Mouse (Mus musculus) erythroid progenitor cell, adult 5-6 weeks (primary cell): ENCODE measurements around the gene Lemd2. TPM values are rescaled to one million over a fixed set of nuclear protein-coding genes. Genes with fewer than 3 reads are reported as not detected.

Experiments used
- ATAC-seq: replicated peaks from 2 replicates; pipeline ENCODE4 v1.8.0; 2016; ENCODE audit warnings: moderate number of reproducible peaks, mild to moderate bottlenecking, moderate TSS enrichment, inconsistent platforms; ENCODE audit not compliant: poor library complexity, low FRiP score, severe bottlenecking
- total RNA-seq, 2 experiments: library from RNA; stranded (forward) in 1 of 2; stranded (reverse) in 1 of 2; fragments of 150-400 nt in 1 of 2; fragments of 186-747, 209-891 nt in 1 of 2; gene quantifications; 2 replicates each; pipeline versions ENCODE4 v1.2.3 to v1.2.4; 2015 to 2017; ENCODE audit warnings: low replicate concordance in 2 of 2

Gene Lemd2
- total RNA-seq, 2 experiments from 2014 or later, result 17.6 to 49.5 TPM

DNA sequence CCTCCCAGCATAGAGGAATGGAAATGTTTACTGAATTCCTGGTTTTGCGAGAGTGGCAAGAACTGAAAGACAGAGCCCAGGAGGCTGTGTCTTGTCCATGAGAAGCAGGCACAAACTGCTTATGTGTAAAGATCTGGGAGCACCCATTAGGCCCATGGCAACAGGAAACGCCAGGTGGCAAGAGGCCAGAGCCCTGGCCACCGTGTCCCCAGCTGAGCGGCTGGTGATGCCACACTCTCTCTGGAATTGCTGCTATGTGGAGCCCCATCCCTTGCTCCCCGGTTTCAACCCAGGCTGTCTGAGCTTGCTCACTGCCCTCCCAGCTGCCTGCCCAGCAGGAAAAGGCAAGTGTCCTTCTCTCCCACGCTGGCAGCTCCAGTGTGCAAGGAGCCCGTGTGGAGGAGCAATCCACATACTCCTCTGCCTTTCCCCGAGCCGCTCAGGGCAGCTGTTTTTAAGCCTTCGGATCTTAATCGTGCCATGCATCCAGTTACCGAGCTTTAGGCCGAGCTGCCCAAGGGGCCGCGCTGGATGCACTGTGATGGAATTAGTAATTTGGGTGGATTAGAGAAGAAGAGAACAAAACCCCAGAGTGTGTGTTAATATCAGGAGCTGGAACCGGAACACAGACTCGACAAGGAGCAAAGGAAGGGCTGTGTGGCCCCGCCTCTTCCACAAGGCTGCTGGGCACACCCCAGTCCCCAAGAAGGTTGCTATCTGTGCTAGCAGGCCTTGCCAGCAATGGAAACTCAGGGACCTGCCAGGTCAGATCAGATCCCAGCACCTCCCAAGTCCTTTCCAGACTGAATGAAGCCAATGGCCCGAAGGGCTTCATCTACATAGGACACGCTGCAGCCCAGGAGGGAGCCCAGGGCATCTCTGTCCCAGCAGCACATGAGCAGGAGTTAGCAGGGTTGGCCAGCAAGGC, 9.7 kb downstream of the Lemd2 start:
- ATAC-seq, result peak; percentile 92

DNA sequence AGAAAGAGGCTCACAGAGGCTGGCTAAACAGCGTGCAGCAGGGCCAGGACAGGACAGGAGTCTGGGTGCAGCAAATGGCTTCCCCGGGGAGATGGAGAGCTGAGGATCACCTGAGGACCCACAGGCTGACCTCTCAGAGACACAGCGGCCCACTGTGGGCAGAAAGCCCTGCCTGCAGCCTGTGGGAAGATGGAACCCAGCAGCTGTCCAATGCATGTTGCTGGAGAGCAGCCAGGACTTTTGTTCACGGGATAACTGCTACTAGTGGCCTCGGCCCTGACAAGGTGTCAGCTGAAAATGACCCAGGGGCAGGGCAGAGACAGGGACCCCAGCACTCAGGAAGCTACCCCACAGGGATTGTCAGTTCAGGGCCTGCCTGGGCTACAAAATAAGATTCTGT, 12.5 kb downstream of the Lemd2 start:
- no peak for ATAC-seq

DNA sequence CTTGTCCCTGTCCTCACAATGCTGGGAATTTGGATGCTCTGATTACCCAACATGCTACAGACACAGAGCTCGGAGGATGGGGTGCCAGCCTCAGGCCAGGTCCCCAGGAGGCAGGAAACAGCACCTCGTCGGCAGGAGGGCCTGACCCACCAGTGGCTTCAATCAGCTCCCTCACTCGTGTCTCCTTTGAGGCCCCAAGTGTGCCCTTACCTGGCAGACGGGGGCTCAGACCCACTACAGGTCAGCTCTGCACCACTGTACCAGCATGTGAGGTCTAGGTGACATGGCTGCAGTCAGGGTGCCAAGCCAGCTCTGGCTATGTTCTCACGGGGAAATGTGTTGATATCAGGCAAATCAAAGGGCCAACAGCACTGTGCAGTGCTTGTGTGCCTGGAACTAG, 13.1 kb downstream of the Lemd2 start:
- no peak for ATAC-seq

DNA sequence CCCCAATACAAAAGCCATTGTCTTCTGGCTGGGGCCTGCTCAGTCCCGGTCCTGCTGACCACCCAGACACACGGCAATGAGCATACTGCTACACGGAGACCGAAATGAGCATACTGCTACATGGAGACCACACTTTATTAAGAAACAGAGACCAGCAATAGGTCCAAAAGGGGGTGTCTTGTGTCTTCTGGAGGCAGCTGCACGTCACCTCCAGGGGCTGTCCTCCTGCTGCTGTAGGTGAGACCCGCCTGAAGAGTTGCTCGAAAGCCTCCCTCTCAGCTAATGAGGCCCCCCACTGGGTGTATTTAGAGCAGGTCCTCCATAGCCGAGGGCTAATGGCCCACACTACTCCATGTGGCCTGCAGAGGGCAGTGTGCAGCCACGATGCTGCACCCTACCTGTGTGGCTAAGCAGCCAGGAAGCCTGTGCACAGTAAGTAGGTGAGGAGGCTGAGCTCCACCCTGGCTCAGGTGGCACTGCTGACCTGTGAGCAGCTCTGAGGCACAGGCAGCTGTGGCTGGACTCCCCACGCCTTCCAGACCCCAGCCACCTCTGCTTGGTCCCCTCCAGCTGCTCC, 14.5 kb downstream of the Lemd2 start:
- ATAC-seq, result peak; percentile 70

DNA sequence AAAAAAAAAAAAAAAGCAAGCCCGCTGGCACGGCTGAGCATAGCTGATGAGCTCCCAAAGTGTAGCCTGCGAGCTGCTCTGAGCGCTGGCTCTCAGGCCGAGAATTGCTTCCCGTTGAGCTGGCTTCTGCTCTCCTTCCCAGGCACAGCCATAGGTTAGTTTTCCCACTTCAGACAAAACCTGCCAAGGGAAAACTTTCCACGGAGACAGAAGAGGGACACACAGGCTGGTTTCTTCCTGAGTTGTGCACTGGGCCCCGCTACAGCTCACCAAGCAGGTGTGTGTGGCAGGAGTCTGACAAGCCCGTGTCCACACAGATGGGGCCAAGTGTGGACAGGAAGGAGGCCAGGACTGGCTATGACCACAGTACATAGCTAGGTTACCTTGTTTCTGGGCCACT, 15.4 kb downstream of the Lemd2 start:
- no peak for ATAC-seq

DNA sequence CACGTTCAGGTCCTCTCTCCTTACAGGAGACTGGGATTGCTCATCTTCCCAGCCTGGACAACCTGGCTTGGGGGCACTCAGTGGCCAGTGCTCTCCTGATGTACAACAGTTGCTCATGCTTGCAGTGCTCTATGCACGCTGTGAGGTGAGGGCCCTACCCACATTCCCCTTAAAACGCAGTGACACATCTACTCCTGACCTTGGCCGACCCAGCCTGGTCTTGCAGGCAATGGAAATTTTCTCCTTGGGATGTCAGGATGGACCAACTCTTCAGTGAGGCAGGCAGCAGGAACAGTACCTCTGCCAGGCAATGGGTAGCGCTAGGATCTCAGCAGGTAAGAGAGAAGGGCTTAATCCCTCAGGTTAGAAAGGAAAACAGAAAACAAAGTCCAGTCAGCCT, 17.2 kb downstream of the Lemd2 start:
- no peak for ATAC-seq

DNA sequence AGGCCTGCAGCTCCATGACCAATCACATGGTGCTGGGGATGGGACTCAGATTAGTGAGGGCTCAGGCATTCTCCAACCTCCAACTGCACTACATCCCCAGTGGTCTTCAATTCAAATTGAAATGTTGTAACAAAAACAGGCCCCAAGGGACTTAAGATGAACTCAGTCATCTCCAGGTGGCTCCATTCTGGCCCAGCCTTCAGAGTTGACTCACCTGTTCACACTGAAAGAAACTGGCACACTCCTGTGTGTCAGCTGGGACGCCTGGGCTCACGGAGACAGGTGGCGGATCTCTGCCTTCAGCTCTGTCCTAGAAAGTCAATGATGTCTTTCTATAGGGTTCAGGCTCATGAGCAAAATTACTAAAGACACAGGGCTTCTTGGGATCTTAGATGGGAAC, 18.2 kb downstream of the Lemd2 start:
- ATAC-seq, result no peak

DNA sequence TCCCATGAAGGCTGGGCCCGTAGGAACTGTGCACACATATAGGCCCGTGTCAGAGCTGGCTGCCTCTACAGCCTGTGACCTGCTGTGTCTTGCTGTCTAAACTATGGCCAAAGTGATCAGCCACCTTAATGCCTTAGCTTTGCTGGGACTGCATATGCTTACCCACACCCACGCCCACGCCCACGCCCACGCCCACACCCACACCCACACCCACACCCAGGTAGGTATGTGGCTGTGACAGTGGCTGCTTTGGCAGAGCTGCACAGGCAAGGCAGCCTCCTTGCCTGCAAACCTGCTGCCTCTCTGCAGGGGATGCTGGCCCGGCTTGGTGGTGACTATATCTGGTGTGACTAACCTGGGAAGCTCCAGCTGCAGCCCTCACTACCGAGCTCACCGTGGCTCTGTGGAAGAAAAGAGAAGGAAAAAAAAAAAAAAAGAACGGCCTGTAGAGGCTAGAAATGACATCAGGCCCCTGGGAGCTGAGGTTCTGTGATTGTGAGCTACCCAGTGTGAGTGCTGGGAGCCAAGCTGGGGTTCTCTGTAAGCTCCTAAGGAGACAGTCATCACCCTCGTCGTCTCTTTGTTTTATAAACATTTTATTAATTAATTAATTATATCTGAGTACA, 20.5 kb downstream of the Lemd2 start:
- peak; percentile 87 for ATAC-seq

DNA sequence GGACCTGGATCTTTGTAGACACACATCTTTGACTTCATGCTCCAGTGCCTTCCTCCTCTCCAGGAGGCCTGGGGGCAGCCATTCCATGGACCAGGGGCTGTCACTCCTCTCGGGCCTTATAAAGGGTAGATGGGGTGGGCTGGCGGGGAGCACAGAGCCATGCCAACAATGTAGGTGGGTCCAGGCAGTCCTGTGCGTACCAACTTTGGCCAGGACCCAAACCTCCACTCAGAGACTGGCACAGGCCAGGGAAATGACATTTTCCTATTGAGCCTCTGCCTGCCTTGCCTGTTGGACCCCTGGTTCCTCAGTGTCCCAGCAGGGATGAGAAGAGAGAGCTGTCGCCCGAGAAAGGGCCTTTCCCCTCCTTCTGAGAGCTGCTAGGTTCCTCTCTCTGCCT, 21.9 kb downstream of the Lemd2 start:
- no peak for ATAC-seq

DNA sequence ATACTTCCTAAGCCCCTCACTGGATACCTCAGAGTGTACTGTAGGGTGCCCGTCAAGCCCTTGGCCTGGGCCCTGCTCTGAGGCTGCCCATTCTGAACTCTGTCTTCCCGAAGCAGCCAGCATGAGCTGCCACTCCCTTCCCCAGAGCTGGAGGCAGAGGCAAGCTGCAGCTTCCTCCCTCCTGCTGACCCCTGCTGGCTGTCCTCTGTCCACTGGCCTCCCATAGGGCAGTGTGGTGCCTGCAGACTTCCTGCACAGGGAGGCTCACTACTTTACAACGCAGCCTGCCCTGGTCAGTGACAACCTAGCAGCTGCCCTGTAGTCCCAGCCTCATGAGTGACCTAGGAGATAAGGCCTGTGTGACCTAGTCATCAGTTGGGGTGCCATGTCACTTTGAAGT, 22.6 kb downstream of the Lemd2 start:
- ATAC-seq, result no peak

DNA sequence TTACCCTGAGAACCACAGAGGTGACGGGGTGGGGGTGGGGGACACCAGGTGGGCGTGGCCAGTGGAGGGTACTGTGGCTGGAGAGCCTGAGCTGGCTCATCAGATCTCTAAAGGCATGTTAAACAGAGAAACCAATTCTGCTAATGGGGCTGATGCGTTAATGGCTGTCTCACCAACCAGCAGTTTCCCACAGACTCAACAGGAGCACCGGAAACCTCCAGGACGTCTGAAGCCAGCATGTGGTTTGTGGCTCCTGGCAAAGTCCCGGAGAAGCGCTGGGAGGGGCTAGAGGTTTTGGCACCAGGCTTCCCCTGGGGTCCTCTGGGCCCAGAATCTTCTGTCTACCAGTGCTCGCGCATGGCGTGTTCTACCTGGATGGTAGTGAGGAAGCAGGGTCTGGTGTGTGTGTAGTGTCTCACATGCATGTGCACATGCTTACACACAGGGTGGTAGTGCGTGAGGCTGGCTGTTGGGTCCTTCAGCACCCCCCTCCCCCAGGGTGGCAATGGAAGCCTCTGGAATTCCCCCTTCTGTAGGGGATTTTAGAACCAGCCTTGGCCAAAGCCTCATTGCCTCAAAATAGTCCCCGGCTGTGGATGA, 24.5 kb downstream of the Lemd2 start:
- ATAC-seq, result no peak

DNA sequence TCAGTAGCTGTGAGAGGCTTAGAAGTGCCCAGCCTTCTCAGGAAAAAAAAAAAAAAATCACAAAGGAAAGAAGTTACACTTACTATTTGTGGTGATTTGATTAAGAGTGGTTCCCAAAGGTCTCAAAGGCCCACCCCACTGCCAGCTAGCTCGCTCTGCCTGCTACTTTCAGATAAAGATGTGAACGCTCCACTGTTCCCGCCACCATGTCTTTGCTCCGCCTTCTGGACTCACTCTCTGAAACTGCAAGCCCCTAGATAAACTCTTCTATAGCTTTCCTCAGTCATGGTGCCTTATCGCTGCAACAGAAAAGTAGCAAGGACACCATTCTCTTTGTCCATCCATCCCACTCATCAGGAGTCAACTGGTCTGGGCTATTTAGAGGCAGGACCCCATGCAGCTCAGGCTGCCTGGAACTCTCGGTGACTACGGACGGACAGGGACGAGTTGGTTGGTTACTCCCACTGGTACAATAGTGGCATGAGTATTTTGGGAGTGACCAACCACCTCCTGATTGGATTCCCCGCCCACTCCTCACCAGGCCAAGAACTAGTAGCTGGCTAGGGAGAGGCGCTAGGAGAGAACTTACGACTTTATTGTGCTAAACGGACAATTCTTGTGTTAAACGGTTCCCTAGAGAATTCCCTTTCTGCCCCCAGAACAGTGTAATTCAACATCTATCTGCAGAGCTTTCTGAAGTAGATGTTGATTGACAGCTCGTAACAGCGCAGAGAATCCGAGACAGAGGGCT, 25.7 kb downstream of the Lemd2 start:
- ATAC-seq, result 0 out of 2 replicates have a peak, but pooled peaks have one; percentile 21

DNA sequence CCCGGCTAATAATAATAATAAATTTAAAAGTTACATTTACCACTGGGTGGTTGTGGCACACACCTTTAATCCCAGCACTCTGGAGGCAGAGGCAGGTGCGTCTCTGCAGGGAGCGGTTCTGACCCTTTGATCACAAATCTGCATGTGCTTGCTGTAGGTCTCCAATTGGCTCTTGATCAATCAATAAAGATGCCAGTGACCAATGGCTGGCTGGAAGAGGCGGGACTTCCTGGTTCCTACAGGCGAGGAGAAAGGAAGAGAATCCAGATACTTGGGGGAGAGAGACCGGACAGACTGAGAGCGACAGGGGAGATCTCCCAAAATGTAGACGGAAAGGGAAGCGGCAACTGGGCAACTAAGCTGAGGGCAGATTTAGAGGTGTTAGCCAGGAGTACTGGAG, 26.2 kb downstream of the Lemd2 start:
- ATAC-seq, result no peak

DNA sequence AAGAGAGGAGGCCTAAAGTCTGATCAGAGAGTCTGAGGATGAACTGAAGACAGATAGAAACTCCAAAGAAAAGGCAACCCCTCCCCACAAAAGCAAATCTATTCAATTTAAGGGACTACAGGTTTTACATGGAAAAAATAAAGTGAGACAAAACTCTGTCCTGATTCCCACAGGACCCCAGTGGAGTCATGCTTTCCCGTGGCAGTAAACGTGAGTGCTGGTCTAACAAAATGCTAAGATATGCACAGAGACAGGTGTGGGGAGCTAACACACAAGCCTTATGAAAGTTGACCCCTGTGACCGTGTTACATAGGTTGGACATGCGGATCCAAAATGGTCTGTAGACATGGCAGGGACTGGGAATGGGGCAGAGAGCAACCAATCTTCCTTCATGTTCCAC, 27.5 kb downstream of the Lemd2 start:
- ATAC-seq, result no peak

DNA sequence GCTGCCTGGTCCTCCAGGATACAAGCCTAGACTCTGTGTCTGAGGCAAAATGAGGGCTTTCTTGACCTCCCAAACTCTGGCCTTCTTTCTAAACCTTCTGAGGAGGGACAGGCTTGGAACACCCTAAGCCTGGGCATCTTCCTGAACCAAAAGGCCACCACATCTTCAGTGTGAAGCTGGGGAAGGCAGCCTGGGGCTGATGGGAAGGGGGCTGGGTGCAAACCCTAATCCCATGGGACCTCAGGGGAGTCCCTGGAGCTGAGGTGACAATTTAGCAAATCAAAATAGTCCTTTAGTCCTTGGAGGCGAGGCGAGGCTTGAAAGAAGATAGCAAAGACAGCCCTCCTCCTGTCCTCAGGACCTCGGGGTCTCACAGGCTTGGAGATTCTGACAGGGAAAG, 28.0 kb downstream of the Lemd2 start:
- ATAC-seq, result no peak

DNA sequence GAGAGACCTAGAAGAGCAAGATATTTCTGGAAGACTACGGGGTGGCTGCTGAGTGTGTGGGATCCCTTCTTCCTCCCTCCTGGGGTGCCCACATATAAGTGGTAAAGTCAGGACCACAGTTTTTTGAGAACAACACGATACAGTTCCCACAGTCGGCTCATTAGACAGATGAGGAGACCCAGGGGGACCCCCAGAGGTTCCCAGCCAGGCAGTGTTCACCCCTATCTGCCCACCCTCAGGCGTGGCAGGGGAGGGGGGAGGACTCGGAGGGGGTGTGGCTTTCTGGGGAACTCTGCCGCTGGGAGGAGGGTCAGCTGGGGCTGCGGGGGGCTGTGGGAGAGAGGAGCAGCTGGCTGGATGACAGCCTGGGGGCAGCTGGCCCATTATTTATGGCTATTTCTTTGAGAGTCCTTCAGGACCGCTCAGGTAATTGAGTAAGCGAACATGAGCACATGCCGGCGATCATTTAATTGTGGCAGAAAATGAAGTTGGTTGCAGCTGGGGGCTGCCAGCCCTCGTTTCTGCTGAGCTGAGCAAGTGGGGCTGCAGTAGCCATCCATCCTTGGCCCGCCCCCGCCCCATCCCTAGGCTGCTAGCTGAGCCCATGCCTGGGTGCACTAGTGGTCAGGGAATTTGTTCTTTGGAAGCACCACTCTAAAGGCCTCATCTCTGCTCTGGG, 28.9 kb downstream of the Lemd2 start:
- ATAC-seq, result no peak

DNA sequence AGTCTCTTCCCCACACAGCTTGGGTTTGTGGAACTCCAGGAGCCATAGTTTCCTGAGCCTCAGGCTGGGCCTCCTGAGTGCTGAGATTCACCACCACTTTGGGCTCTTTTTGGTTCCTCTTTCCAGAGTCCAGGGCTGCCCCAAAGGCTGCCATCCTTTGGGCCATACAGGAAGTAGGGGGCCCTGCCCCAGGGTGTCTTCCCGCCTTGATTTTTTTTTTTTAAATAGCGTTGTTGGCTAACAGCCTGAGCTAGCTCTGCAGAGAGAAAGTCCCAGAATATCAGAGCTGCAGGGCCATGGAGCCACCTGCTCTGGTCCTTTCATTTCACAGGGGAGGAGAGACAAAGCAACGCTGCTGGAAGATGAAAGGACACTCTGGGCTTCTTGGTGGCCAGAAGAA, 30.6 kb downstream of the Lemd2 start:
- no peak for ATAC-seq

DNA sequence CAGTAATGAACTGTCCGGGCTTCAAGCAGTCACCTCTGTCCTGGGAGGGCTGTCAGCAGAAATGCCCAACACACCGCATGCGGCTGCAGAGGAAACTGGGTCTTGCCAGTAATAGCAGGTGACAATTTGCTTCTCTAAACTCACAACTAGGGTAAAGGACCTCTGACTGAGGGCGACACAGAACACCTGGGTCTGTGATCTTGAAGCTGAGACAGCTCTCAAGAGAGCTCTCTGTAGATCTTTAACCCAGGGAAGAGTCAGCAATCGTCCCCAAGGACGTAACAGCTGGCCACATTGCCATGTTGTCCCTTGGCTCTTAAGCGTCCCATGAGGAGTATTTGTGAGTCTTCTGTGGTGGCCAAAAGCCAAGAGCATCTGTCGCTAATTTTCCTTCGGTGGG, 31.8 kb downstream of the Lemd2 start:
- no peak for ATAC-seq

DNA sequence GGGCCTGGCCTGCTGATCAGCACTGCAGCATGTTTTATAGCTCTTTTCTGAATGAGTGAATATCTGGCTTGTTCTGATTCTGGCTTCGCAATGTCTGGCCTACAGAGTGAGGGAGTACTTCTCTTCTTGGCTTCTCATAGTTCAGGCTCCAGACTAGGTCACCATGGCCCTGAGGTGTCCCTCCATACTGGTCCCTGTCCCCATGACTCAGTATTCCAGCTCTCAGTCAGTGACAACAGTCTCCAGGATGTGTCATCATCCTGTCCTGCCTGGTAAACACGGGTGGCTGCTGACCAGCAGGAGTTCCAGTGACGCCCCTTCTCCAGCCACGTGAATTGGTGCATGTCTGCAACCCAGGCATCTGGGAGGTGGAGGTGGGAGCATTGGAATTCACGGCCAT, 33.1 kb downstream of the Lemd2 start:
- ATAC-seq, result no peak
